Mouse (Mus musculus) midbrain, embryonic 15.5 days (tissue): ENCODE data around the gene Ank2. TPM values are rescaled to one million over a fixed set of nuclear protein-coding genes. Genes with fewer than 3 reads are reported as not detected.

Experiments used
- ATAC-seq: fragments of 200-750 bp; cut with Nextera tagmentation; replicated peaks from 2 replicates; pipeline ENCODE4 v1.8.0; 2017; ENCODE audit warnings: moderate TSS enrichment
- H3K27ac ChIP-seq: fragments of 300-500 bp; sonication (generic); 2 replicates; pipeline ENCODE4 v1.5.1; 2015; ENCODE audit warnings: mild to moderate bottlenecking, inconsistent platforms
- H3K27me3 ChIP-seq: fragments of 300-500 bp; sonication (generic); replicated peaks from 2 replicates; pipeline ENCODE4 v1.6.1; 2015; ENCODE audit warnings: inconsistent platforms
- H3K36me3 ChIP-seq: fragments of 300-500 bp; sonication (generic); replicated peaks from 2 replicates; pipeline ENCODE4 v1.6.1; 2015; ENCODE audit warnings: inconsistent platforms
- H3K4me1 ChIP-seq: fragments of 300-500 bp; sonication (generic); 2 replicates; pipeline ENCODE4 v1.6.1; 2015; ENCODE audit warnings: inconsistent platforms
- H3K4me2 ChIP-seq: fragments of 300-500 bp; sonication (generic); 2 replicates; pipeline ENCODE4 v1.6.1; 2015; ENCODE audit warnings: inconsistent platforms, mild to moderate bottlenecking, moderate library complexity
- H3K4me3 ChIP-seq: fragments of 300-500 bp; sonication (generic); 2 replicates; pipeline ENCODE4 v1.5.1; 2015; ENCODE audit warnings: mild to moderate bottlenecking, inconsistent platforms
- H3K9ac ChIP-seq: fragments of 300-500 bp; sonication (generic); 2 replicates; pipeline ENCODE4 v1.6.1; 2015; ENCODE audit warnings: mild to moderate bottlenecking, inconsistent platforms
- H3K9me3 ChIP-seq: fragments of 300-500 bp; sonication (generic); 2 replicates; pipeline ENCODE4 v1.6.1; 2016; ENCODE audit warnings: inconsistent platforms
- WGBS: fragments of 180-500 bp; shearing (Covaris S2); methylation state at CpG from one replicate; pipeline ENCODE4 v1.1.7; 2015; ENCODE audit warnings: mixed read lengths; 5-methylcytosine and 5-hydroxymethylcytosine counted together
- polyA plus RNA-seq: library from polyadenylated mRNA; unstranded; fragments of >200 nt; fragmentation: Nextera tagmentation; extraction: Ambion mirVana; gene quantifications from 2 replicates; pipeline ENCODE4 v1.2.1, GENCODE M21; 2015

Ank2 gene
- polyA plus RNA-seq, 1 experiment from 2014 or later, result 216 TPM

DNA sequence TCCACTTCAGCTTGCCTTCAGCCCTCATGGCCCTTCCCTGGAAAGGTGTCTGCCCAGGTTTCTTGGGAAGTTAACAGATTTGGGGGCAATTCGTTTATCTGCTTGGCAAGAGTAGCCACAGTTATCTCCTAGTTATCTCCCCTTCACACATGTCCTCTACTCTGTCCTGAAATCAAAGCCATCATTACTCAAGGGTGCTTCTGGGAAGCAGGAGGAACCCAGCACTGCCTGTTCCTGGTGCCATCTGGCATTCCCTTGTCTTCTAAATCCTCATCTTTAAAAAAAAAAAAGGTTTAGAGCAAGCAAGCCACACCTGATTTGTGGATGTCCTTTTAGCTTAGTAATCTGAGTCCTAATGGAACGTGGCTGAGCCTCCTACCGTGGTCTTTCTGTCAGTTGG is 335.4 kb downstream of the Ank2 start:
- peaks cover 23% of the 10 kb centered on the region for H3K4me1 ChIP-seq
- no peaks in the 10 kb centered on the region for H3K9me3 ChIP-seq
- ATAC-seq, result no peak
- 52% methylated on average over 3 of the region's 3 CpGs for WGBS
- H3K27ac ChIP-seq, result no peak overlapping the region
- H3K4me2 ChIP-seq, result no peak overlapping the region
- H3K27me3 ChIP-seq, result no peaks in the 10 kb centered on the region
- no peak overlapping the region for H3K4me3 ChIP-seq
- H3K9ac ChIP-seq, result no peak overlapping the region
- no peaks in the 10 kb centered on the region for H3K36me3 ChIP-seq

GRCm38 (mm10) chr3:127161998-127162712 is 337.0 kb downstream of the Ank2 start:
- under 1% methylated on average over 41 of the region's 41 CpGs for WGBS
- peak; percentile 89 for ATAC-seq

GRCm38 (mm10) chr3:127161085-127161837 is 337.9 kb downstream of the Ank2 start:
- WGBS, result 4% methylated on average over 23 of the region's 23 CpGs
- no peaks in the 10 kb centered on the region for H3K36me3 ChIP-seq
- peak overlapping the region; percentile 98 for H3K4me2 ChIP-seq
- H3K27ac ChIP-seq, result peak overlapping the region; percentile 75; the same call in 1 of the 2 replicates
- peak; percentile 31; the same call in 1 of the 2 replicates for ATAC-seq
- H3K4me1 ChIP-seq, result peaks cover 23% of the 10 kb centered on the region
- H3K9me3 ChIP-seq, result no peaks in the 10 kb centered on the region
- H3K27me3 ChIP-seq, result no peaks in the 10 kb centered on the region
- peak overlapping the region; percentile 54 for H3K4me3 ChIP-seq
- H3K9ac ChIP-seq, result peak overlapping the region; percentile 51

More at GRCm38 (mm10) chr3:127161998-127162712, 337.0 kb downstream of the Ank2 start:
- H3K27me3 ChIP-seq, result no peaks in the 10 kb centered on the region
- H3K4me2 ChIP-seq, result peak overlapping the region; percentile 98
- H3K27ac ChIP-seq, result peak overlapping the region; percentile 75
- peak overlapping the region; percentile 54 for H3K4me3 ChIP-seq
- H3K9me3 ChIP-seq, result no peaks in the 10 kb centered on the region
- H3K36me3 ChIP-seq, result no peaks in the 10 kb centered on the region
- peak overlapping the region; percentile 51 for H3K9ac ChIP-seq
- peaks cover 23% of the 10 kb centered on the region for H3K4me1 ChIP-seq

DNA sequence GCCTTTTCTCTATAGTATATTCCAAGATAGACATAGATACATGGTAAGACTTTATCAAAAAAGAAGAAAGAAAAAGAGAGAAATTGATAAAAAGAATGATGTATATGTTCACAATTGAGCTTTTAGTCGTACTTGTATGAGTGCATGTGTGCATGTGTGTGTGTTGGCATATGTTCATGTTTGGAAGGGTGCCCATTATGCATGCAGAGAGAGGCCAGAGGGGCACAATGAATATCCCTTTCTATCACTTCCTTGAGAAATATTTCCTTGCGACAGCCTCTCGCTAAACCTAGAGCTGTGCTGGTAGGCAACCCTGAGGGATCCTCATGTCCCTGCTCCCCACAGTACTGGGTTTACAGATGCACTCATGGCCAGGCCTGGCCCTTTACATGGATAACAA is 341.4 kb downstream of the Ank2 start:
- no peak overlapping the region for H3K27ac ChIP-seq
- no peak overlapping the region for H3K4me2 ChIP-seq
- H3K36me3 ChIP-seq, result no peaks in the 10 kb centered on the region
- no peak overlapping the region for H3K4me3 ChIP-seq
- peaks cover 17% of the 10 kb centered on the region for H3K4me1 ChIP-seq
- no peak for ATAC-seq
- 88% methylated on average over 3 of the region's 3 CpGs for WGBS
- no peak overlapping the region for H3K9ac ChIP-seq
- no peaks in the 10 kb centered on the region for H3K9me3 ChIP-seq
- H3K27me3 ChIP-seq, result no peaks in the 10 kb centered on the region

- ATAC-seq, result no peak
- no peaks in the 10 kb centered on the region for H3K27me3 ChIP-seq
- no peak overlapping the region for H3K4me3 ChIP-seq
- peaks cover 5% of the 10 kb centered on the region for H3K4me1 ChIP-seq
- no peaks in the 10 kb centered on the region for H3K9me3 ChIP-seq
- H3K9ac ChIP-seq, result no peak overlapping the region
- no peaks in the 10 kb centered on the region for H3K36me3 ChIP-seq
- H3K27ac ChIP-seq, result no peak overlapping the region
- H3K4me2 ChIP-seq, result no peak overlapping the region
- 85% methylated on average over 9 of the region's 9 CpGs for WGBS
These were observed 343.1 kb downstream of the Ank2 start for GRCm38 (mm10) chr3:127156080-127156479.

DNA sequence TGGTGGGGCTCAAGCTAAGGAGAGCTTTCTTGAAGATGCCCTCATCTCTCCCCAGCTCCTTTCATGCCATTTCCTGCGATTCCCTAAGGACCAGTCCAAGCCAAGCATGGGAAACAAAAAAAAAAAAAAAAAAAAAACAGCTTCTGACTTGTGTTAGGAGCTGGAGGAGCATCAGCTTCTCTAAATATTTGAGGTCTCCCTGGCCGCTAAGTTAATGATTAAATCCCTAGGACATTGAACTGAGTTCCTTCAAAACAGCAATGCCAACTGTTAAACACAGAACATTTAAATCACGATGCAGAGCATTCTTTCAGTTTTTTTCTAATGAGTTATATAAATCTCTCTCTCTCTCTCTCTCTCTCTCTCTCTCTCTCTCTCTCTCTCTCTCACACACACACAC is 345.3 kb downstream of the Ank2 start:
- Histone ChIP-seq H3K36me3 (no peaks in the 10 kb centered on the region), H3K4me2 (no peak overlapping the region), H3K9me3 (no peaks in the 10 kb centered on the region), H3K27ac (no peak overlapping the region), H3K4me1 (0 out of 2 replicates have a peak, but pooled peaks cover 2% of the 10 kb centered on the region), H3K27me3 (no peaks in the 10 kb centered on the region), H3K4me3 (no peak overlapping the region), H3K9ac (no peak overlapping the region)
- 91% methylated on average over 3 of the region's 3 CpGs for WGBS
- no peak for ATAC-seq

GRCm38 (mm10) chr3:127153443-127153842 is 345.7 kb downstream of the Ank2 start:
- Histone ChIP-seq H3K4me2 (no peak overlapping the region), H3K27me3 (no peaks in the 10 kb centered on the region), H3K36me3 (no peaks in the 10 kb centered on the region), H3K27ac (no peak overlapping the region), H3K9me3 (no peaks in the 10 kb centered on the region), H3K4me1 (0 out of 2 replicates have a peak, but pooled peaks cover 2% of the 10 kb centered on the region), H3K9ac (no peak overlapping the region), H3K4me3 (no peak overlapping the region)
- ATAC-seq, result no peak
- WGBS, result 86% methylated on average over 3 of the region's 3 CpGs

GRCm38 (mm10) chr3:127148648-127149047 is 350.5 kb downstream of the Ank2 start:
- H3K36me3 ChIP-seq, result no peaks in the 10 kb centered on the region
- no peak overlapping the region for H3K9ac ChIP-seq
- no peak for ATAC-seq
- 75% methylated on average over 3 of the region's 3 CpGs for WGBS
- H3K4me1 ChIP-seq, result 0 out of 2 replicates have a peak, but pooled peaks cover 2% of the 10 kb centered on the region
- no peak overlapping the region for H3K4me2 ChIP-seq
- H3K27ac ChIP-seq, result no peak overlapping the region
- no peaks in the 10 kb centered on the region for H3K9me3 ChIP-seq
- no peak overlapping the region for H3K4me3 ChIP-seq
- no peaks in the 10 kb centered on the region for H3K27me3 ChIP-seq

DNA sequence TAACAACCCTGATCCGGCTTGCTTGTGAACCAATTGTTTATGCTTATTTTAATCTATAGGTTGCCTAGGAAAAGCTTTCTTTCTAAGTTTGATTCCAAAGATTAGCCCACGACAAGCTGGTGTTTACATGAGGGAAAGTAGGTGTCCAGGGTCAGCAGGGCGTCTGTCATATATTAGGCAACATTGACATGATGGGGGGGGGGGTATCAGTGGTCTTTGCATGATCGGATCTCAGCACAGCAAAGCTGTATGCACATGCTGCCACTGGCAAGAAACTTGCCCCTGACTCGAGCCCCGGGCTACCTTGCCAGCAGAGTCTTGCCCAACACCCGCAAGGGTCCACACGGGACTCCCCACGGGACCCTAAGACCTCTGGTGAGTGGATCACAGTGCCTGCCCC is 358.6 kb downstream of the Ank2 start:
- WGBS, result 87% methylated on average over 9 of the region's 9 CpGs
- no peak overlapping the region for H3K27ac ChIP-seq
- H3K4me3 ChIP-seq, result no peak overlapping the region
- no peaks in the 10 kb centered on the region for H3K36me3 ChIP-seq
- ATAC-seq, result no peak
- H3K4me1 ChIP-seq, result no peaks in the 10 kb centered on the region
- H3K9ac ChIP-seq, result no peak overlapping the region
- H3K4me2 ChIP-seq, result no peak overlapping the region
- H3K9me3 ChIP-seq, result no peaks in the 10 kb centered on the region
- no peaks in the 10 kb centered on the region for H3K27me3 ChIP-seq

- no peak overlapping the region for H3K27ac ChIP-seq
- H3K9me3 ChIP-seq, result no peaks in the 10 kb centered on the region
- H3K4me3 ChIP-seq, result no peak overlapping the region
- H3K4me1 ChIP-seq, result no peaks in the 10 kb centered on the region
- no peaks in the 10 kb centered on the region for H3K27me3 ChIP-seq
- 64% methylated on average over 2 of the region's 2 CpGs for WGBS
- H3K36me3 ChIP-seq, result no peaks in the 10 kb centered on the region
- 0 out of 2 replicates have a peak, but pooled peaks have one; percentile 14 for ATAC-seq
- H3K4me2 ChIP-seq, result no peak overlapping the region
- no peak overlapping the region for H3K9ac ChIP-seq
These were observed 359.5 kb downstream of the Ank2 start for GRCm38 (mm10) chr3:127139638-127140037.

- WGBS, result 62% methylated on average over 5 of the region's 5 CpGs
- ATAC-seq, result no peak
These were observed 361.6 kb downstream of the Ank2 start for GRCm38 (mm10) chr3:127137508-127137907.

GRCm38 (mm10) chr3:127134062-127134461 is 365.1 kb downstream of the Ank2 start:
- Histone ChIP-seq H3K4me3 (no peak overlapping the region), H3K27ac (0 out of 2 replicates have a peak overlapping the region, but pooled peaks have one; percentile 29), H3K9ac (no peak overlapping the region), H3K4me1 (peaks cover 13% of the 10 kb centered on the region), H3K4me2 (no peak overlapping the region), H3K36me3 (no peaks in the 10 kb centered on the region), H3K27me3 (no peaks in the 10 kb centered on the region), H3K9me3 (no peaks in the 10 kb centered on the region)
- WGBS, result 46% methylated on average over 2 of the region's 2 CpGs
- ATAC-seq, result no peak

More at GRCm38 (mm10) chr3:127137508-127137907, 361.6 kb downstream of the Ank2 start:
- no peaks in the 10 kb centered on the region for H3K9me3 ChIP-seq
- no peak overlapping the region for H3K4me2 ChIP-seq
- H3K4me1 ChIP-seq, result peaks cover 7% of the 10 kb centered on the region
- no peak overlapping the region for H3K27ac ChIP-seq
- no peaks in the 10 kb centered on the region for H3K27me3 ChIP-seq
- H3K9ac ChIP-seq, result no peak overlapping the region
- H3K36me3 ChIP-seq, result no peaks in the 10 kb centered on the region
- no peak overlapping the region for H3K4me3 ChIP-seq
